Mouse (Mus musculus) bone marrow, adult 2 months (tissue): ENCODE measurements at regions not wholly inside any gene's neighbourhood (a gene's known extent, or its start where the extent isn't known, plus 50 kb on each side); places are given as distances from the start of the nearest gene placed in this dataset.

Experiments
- CTCF ChIP-seq: fragments of 200-500 bp; IDR thresholded peaks from 2 replicates; pipeline ENCODE4 v1.5.1; 2011; ENCODE audit warnings: low read length, control low read depth; ENCODE audit not compliant: control insufficient read depth, insufficient read depth
- POLR2A ChIP-seq: fragments of 200-500 bp; IDR thresholded peaks from 2 replicates; pipeline ENCODE4 v1.6.1; 2011; ENCODE audit warnings: low read depth, mild to moderate bottlenecking, control low read depth, low read length, borderline replicate concordance; ENCODE audit not compliant: control insufficient read depth

- TF ChIP-seq CTCF (no peak), POLR2A (no peak)
These were observed 82.9 kb upstream of the Jade1 start for GRCm38 (mm10) chr3:41472586-41472985.
